Mouse (Mus musculus): Measurements from ENCODE around the gene Slc6a12. TPM values are rescaled to one million over a fixed set of nuclear protein-coding genes. Genes with fewer than 3 reads are reported as not detected.

The Slc6a12 gene
- polyA plus RNA-seq, 1 experiment, result 1.5 TPM

DNA sequence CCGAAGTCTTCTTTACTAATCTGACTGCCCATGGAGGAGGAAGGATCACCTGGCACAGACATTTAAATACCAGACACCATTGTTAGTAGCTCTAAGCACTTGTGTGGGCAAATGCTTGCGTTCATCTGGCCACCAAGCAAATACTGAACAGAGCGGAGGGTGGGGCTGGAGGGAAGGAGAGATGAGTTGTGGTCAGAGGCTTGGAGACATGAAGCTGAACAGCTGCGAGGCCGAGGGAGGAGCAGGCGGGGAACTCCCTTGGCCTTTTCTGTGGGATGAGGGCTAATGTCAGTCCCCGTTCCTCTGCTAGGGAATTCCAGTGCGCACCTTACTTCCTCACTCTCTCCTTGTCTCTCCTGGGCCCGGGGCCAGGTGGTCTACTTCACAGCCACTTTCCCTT lies 17.1 kb upstream of the Slc6a12 start:
- TF ChIP-seq CTCF (IDR thresholded peaks at IDR 0.05; ENCODE audit: borderline replicate concordance, extremely low read depth, insufficient read depth, insufficient read length) (no peak), POLR2A (IDR thresholded peaks at IDR 0.05; ENCODE audit: borderline replicate concordance, extremely low read depth, insufficient read depth, insufficient read length, poor library complexity, severe bottlenecking) (no peak)
- no peak for DNase-seq (ENCODE audit: low read depth)

DNA sequence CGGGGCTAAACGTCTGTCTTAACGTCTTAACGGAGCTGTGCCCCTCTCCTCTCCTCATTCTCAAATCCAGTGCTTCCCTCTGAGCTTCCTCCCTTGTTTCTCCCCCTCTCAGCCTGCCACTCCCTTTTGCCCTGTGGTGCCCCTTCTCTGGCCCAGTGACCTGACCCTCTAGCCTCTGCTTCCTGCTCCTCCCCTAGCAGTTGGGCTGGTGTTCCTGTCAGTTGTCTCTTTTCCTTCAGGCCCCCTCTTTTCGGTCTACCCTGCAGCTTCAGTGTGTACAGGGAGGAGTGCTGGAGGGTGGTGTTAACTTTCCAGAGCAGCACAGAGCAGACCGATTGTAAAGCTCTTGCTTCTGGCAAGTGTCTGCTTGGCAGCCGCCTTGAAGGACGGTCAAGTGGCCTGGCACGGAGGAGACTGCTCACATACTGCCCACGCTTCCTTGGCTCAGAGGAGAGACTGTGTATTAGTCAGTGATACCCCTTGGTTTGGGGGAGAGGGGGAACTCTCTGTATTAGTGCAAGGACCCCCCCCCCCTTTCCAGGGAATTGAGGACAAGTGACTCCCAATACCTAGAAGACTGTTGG lies 16.3 kb upstream of the Slc6a12 start:
- no peak for DNase-seq (ENCODE audit: low read depth)
- no peak for TF ChIP-seq POLR2A (IDR thresholded peaks at IDR 0.05; ENCODE audit: borderline replicate concordance, extremely low read depth, insufficient read depth, insufficient read length, poor library complexity, severe bottlenecking)
- TF ChIP-seq CTCF (IDR thresholded peaks at IDR 0.05; ENCODE audit: borderline replicate concordance, extremely low read depth, insufficient read depth, insufficient read length), result no peak

DNA sequence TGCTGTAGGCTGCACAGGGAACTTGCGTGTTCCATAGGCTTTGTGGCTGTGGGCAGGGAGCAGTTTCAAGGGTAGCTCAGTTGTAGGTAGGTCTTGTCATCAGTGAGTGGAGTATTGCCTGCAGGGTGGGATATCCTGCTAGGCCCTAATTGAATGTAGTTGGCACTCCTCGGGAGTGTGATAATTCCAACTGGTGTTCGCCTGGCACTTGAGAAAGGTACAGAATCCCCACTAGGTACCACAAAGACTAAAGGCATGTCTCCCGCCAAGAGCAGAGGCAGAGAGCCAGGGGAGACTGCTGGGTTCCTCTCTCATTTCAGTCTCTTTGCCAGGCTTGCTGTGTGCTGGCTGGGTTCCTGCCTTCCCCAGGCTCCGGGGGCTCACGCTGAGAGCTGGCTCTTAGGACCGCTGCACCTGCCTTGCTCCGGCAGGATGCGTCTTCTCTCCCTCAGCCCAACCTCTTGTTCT lies 14.4 kb upstream of the Slc6a12 start:
- DNase-seq (ENCODE audit: low read depth), result peak; percentile 85
- TF ChIP-seq POLR2A (IDR thresholded peaks at IDR 0.05; ENCODE audit: borderline replicate concordance, extremely low read depth, insufficient read depth, insufficient read length, poor library complexity, severe bottlenecking), result no peak
- no peak for TF ChIP-seq CTCF (IDR thresholded peaks at IDR 0.05; ENCODE audit: borderline replicate concordance, extremely low read depth, insufficient read depth, insufficient read length)

DNA sequence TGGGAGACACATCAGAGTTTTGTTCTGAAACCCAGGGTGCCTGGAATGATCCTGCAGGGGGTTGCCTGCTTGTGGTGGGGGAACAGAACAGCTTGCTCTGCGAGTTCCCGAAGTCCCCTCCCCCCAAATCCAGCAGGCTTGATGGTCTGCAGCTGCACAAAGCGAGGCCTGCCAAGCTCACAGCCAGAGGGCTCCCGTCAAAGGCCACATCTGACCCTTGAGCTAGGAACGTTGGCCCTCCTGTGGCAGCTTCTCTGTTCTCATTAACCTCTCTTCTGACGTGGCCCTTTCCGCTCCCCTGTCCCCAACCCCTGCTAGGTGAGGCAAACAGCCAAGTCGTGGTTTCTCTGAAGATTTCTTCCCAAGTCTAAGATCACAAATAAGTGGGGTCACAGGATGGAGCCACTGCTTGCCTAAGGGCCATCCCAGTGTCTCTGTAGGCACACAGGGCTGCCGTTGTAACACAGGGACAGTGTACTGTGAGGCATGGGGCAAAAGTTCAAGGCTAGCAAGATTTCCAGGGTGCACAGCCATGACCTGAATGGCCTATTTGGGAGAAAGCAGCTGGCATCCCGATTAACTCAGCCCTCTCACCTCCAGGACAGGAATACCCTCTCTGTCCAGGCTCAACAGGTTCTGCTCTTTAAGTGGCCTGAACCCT lies 12.9 kb upstream of the Slc6a12 start:
- DNase-seq (ENCODE audit: low read depth), result peak; percentile 72
- no peak for TF ChIP-seq CTCF (IDR thresholded peaks at IDR 0.05; ENCODE audit: borderline replicate concordance, extremely low read depth, insufficient read depth, insufficient read length)
- no peak for TF ChIP-seq POLR2A (IDR thresholded peaks at IDR 0.05; ENCODE audit: borderline replicate concordance, extremely low read depth, insufficient read depth, insufficient read length, poor library complexity, severe bottlenecking)

DNA sequence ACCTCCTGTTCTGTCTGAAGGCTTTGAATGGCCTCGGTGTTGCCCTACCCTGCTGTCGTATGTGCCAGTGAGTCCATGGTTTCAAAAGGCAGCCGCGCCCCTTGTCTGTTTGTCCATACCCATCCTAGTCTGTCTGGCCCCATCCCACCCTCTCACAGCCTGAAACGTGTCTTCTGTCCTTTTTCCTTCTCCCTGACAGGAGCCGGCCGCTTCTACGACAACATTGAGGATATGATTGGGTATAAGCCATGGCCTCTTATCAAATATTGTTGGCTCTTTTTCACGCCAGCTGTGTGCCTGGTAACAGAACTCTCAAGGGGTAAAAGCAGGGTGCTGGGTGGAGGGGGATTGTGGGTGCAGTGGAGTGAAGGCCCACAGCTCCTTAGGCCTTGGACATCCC lies 7.0 kb upstream of the Slc6a12 start:
- no peak for DNase-seq (ENCODE audit: low read depth)
- TF ChIP-seq POLR2A (IDR thresholded peaks at IDR 0.05; ENCODE audit: borderline replicate concordance, extremely low read depth, insufficient read depth, insufficient read length, poor library complexity, severe bottlenecking), result no peak
- TF ChIP-seq CTCF (IDR thresholded peaks at IDR 0.05; ENCODE audit: borderline replicate concordance, extremely low read depth, insufficient read depth, insufficient read length), result no peak

DNA sequence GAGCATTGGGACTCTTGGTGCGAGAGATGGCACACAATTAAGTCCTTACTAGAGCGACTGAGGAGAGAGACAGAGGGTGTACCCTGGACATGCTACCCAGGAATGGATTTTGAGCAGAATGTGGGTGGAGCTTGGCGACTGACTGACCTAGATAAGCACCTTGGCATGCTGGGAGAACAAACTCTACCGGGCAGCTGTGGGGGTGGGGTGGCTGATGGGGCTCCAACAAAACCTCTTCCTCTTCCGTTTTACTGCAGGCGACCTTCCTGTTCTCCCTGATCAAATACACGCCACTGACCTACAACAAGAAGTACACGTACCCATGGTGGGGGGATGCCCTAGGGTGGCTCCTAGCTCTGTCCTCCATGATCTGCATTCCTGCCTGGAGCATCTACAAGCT lies 6.3 kb upstream of the Slc6a12 start:
- no peak for DNase-seq (ENCODE audit: low read depth)
- TF ChIP-seq POLR2A (IDR thresholded peaks at IDR 0.05; ENCODE audit: borderline replicate concordance, extremely low read depth, insufficient read depth, insufficient read length, poor library complexity, severe bottlenecking), result no peak
- TF ChIP-seq CTCF (IDR thresholded peaks at IDR 0.05; ENCODE audit: borderline replicate concordance, extremely low read depth, insufficient read depth, insufficient read length), result no peak

DNA sequence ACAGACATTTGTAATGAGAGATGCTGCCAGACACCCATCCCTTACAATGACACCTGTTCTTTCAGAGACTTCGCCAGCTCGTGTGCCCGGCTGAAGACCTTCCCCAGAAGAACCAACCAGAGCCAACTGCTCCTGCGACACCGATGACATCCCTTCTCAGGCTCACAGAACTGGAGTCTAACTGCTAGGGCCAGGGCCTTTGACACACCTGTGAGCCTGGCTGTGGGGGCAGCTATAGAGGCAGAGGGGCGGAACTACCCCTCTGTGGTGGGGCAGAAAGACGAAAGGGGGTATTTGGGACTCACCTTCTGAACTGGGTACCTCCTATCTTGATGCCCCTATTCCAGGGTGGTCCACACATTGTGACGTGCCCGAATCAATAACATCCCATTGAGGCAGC lies 5.6 kb upstream of the Slc6a12 start:
- TF ChIP-seq CTCF (IDR thresholded peaks at IDR 0.05; ENCODE audit: borderline replicate concordance, extremely low read depth, insufficient read depth, insufficient read length), result no peak
- DNase-seq (ENCODE audit: low read depth), result no peak

DNA sequence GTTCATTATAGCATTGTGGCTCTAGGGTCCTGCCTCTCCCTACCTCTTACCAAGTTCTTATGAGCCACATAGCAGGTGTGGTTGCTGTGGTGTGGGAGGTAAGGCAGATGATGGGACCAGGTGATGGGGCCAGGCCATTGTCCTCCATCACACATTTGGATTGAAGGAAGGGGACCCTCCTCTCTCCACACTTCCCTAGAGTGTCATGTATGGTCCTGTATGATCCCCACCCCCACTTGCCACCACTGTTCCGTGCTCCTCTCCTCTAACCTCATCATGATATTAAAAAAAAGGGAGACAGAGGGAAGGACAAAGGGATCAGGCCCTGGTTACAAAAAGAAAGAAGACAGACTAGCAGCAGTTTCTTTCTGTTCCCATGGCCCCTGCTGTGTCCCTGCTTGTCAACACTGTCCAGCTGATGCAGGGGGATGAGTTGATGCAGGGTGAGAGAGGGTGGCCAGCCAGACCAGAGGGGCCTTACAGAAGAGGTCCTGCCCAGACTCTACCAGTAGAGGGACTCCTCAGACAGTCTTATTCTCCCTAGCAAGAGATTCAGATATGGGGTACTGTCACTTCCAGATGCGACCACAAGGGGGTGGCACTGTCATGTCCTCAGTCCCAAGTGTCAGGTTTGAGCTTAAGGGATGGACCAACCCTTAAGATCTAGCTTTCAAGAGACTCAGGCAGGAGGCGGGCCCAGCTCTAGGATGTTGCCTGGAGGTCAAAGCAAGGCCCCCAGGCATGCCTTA lies 4.9 kb upstream of the Slc6a12 start:
- peak; percentile 92 for DNase-seq (ENCODE audit: low read depth)
- no peak for TF ChIP-seq POLR2A (IDR thresholded peaks at IDR 0.05; ENCODE audit: borderline replicate concordance, extremely low read depth, insufficient read depth, insufficient read length, poor library complexity, severe bottlenecking)
- TF ChIP-seq CTCF (IDR thresholded peaks at IDR 0.05; ENCODE audit: borderline replicate concordance, extremely low read depth, insufficient read depth, insufficient read length), result peak; percentile 87

DNA sequence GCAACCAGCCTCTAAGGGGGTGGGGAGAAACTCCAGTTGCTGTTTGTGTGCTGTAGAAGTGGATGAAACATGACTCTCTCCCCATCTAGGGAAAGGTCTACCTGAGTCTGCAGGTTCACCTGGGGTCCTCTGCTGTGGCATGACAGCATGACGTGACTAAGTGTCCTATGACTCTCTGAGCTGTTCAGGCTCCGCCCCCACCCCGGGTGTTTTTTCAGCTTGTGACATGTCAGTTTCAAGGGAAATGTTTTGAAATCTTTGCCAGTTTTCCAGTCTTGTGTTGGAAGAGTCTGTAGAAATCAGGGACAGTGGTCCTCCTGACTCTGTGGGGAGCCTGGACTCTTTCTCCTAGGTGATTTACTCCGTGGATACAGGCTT lies 4.4 kb upstream of the Slc6a12 start:
- DNase-seq (ENCODE audit: low read depth), result no peak
- no peak for TF ChIP-seq CTCF (IDR thresholded peaks at IDR 0.05; ENCODE audit: borderline replicate concordance, extremely low read depth, insufficient read depth, insufficient read length)
- TF ChIP-seq POLR2A (IDR thresholded peaks at IDR 0.05; ENCODE audit: borderline replicate concordance, extremely low read depth, insufficient read depth, insufficient read length, poor library complexity, severe bottlenecking), result no peak

DNA sequence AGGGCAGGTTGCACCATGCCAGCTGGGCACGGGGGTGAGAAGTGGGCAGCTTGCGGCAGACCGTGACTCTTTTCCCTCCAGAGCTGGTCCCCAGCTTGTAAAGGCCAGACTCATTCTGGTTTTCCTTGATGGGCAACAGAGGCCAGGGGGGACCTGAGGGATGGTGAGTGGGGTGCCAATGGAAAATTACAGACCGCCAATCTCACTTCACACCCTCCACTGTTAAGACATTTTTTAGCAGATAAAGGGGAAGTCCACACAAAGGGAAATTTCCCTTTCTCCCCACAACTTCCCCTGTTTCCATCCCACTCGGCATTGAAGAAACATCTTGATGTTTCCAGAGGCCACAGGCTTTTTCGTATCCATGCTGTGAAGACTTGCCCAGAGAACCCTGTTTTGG lies 1.2 kb upstream of the Slc6a12 start:
- TF ChIP-seq CTCF (IDR thresholded peaks at IDR 0.05; ENCODE audit: borderline replicate concordance, extremely low read depth, insufficient read depth, insufficient read length) (no peak), POLR2A (IDR thresholded peaks at IDR 0.05; ENCODE audit: borderline replicate concordance, extremely low read depth, insufficient read depth, insufficient read length, poor library complexity, severe bottlenecking) (no peak)
- no peak for DNase-seq (ENCODE audit: low read depth)

DNA sequence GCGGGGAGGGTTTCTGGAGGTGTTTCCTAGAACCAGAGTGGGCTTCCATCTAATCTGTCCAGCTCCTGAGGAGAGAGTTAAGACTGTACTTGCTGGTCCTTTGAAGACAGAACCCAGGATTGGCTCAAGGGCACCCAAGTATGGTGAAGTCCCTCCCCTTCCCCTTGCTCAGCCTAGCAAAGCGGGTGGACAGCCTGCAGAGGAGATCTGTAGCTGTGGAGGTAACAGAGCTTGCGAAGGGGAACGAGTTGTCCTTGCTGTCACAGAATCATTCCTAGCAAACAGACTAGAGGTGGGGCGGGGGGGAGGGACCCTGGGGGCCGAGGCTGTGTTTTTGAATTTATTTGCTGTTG lies 871 bp downstream of the Slc6a12 start:
- DNase-seq (ENCODE audit: low read depth), result no peak
- TF ChIP-seq CTCF (IDR thresholded peaks at IDR 0.05; ENCODE audit: borderline replicate concordance, extremely low read depth, insufficient read depth, insufficient read length) (no peak), POLR2A (IDR thresholded peaks at IDR 0.05; ENCODE audit: borderline replicate concordance, extremely low read depth, insufficient read depth, insufficient read length, poor library complexity, severe bottlenecking) (no peak)

DNA sequence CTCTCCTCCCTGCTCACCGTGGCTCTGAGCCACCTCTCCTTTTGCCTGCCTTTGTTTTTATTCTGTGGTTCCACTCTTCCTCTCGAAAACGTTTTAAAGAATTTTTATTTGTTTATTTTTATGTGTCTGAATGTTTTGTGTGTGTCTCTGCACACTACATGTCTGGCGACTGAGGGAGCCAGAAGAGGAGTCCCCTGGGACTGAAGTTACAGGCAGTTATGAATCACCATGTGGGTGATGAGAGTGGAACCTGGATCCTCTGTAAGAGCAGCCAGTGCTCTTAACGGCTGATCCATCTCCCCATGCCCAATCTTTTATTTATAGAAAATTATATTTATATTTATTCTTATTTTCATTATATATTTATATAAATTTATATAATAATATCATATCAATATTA lies 1.5 kb downstream of the Slc6a12 start:
- no peak for DNase-seq (ENCODE audit: low read depth)
- TF ChIP-seq POLR2A (IDR thresholded peaks at IDR 0.05; ENCODE audit: borderline replicate concordance, extremely low read depth, insufficient read depth, insufficient read length, poor library complexity, severe bottlenecking), result no peak
- no peak for TF ChIP-seq CTCF (IDR thresholded peaks at IDR 0.05; ENCODE audit: borderline replicate concordance, extremely low read depth, insufficient read depth, insufficient read length)

Measured in brain, embryonic 14.5 days (tissue).